Mouse (Mus musculus) CH12.LX (cell line): ENCODE results near the gene Gstt1. TPM values are rescaled to one million over a fixed set of nuclear protein-coding genes. Genes with fewer than 3 reads are reported as not detected.

Experiments
- DNase-seq: peaks from one replicate; pipeline ENCODE4 v3.0.0-alpha.2; 2013; ENCODE audit errors: extremely low read depth
- H3K27ac ChIP-seq: 2 replicates; pipeline ENCODE4 v1.5.1; 2012; ENCODE audit warnings: low read depth, mild to moderate bottlenecking, control low read depth, moderate library complexity; ENCODE audit not compliant: insufficient read depth
- H3K27me3 ChIP-seq: replicated peaks from 2 replicates; pipeline ENCODE3; 2012; ENCODE audit warnings: inconsistent platforms
- H3K36me3 ChIP-seq, 2 experiments: replicated peaks in 1 of 2; 2 replicates each; pipeline versions ENCODE3 to v1.6.1; 2012; ENCODE audit warnings: inconsistent platforms in 1 of 2, low read length in 1 of 2, mild to moderate bottlenecking in 1 of 2, mixed read lengths in 1 of 2, moderate library complexity in 1 of 2; ENCODE audit not compliant: control insufficient read depth in 1 of 2, insufficient read depth in 1 of 2
- H3K4me1 ChIP-seq, 2 experiments: 2 replicates each; pipeline ENCODE4 v1.6.1; 2012; ENCODE audit warnings: inconsistent platforms in 1 of 2, moderate library complexity in 1 of 2; ENCODE audit not compliant: insufficient read depth in 2 of 2, control insufficient read depth in 1 of 2
- H3K4me2 ChIP-seq: 2 replicates; pipeline ENCODE4 v1.6.1; 2012; ENCODE audit warnings: low read depth, mild to moderate bottlenecking, control low read depth; ENCODE audit not compliant: poor library complexity, insufficient read depth, severe bottlenecking
- H3K4me3 ChIP-seq, 3 experiments: fragments of 150-350 bp in 1 of 3; sonication (generic) in 1 of 3; replicated peaks in 1 of 3; 2 replicates each; pipeline versions ENCODE3 to v1.5.1; 2011 to 2012; ENCODE audit warnings: low read depth in 2 of 3, low read length in 2 of 3, mild to moderate bottlenecking in 2 of 3, moderate library complexity in 2 of 3, control low read depth in 1 of 3, improper control_type of control experiment in 1 of 3, inconsistent platforms in 1 of 3, mixed read lengths in 1 of 3; ENCODE audit not compliant: poor library complexity in 1 of 3
- H3K79me2 ChIP-seq: replicated peaks from 2 replicates; pipeline ENCODE4 v1.6.1; 2012; ENCODE audit warnings: mild to moderate bottlenecking, moderate library complexity; ENCODE audit not compliant: control insufficient read depth, poor library complexity, insufficient read depth, severe bottlenecking; ENCODE audit errors: extremely low read depth
- H3K9ac ChIP-seq: 2 replicates; pipeline ENCODE4 v1.6.1; 2012; ENCODE audit warnings: low read depth, mild to moderate bottlenecking, control low read depth, moderate library complexity; ENCODE audit not compliant: insufficient read depth
- H3K9me3 ChIP-seq: replicated peaks from 2 replicates; pipeline ENCODE3; 2012; ENCODE audit warnings: low read length, inconsistent platforms, mixed read lengths
- BHLHE40 ChIP-seq: IDR thresholded peaks from 2 replicates; pipeline ENCODE4 v1.6.1; 2011; ENCODE audit warnings: mild to moderate bottlenecking, low read depth, low read length, improper control_type of control experiment
- CHD1 ChIP-seq: IDR thresholded peaks from 2 replicates; pipeline ENCODE4 v1.6.1; 2012; ENCODE audit warnings: low read depth, low read length, improper control_type of control experiment, inconsistent platforms
- CTCF ChIP-seq, 2 experiments: IDR thresholded peaks in 1 of 2; conservative IDR thresholded peaks in 1 of 2; 2 replicates each; pipeline ENCODE4 v1.5.1; 2011 to 2012; ENCODE audit warnings: low read depth in 2 of 2, low read length in 2 of 2, improper control_type of control experiment in 1 of 2, inconsistent platforms in 1 of 2, mild to moderate bottlenecking in 1 of 2, moderate library complexity in 1 of 2
- E2F4 ChIP-seq: IDR thresholded peaks from 2 replicates; pipeline ENCODE4 v1.6.1; 2011; ENCODE audit warnings: low read depth, low read length, improper control_type of control experiment; ENCODE audit not compliant: insufficient replicate concordance
- EP300 ChIP-seq: IDR thresholded peaks from 2 replicates; pipeline ENCODE4 v1.6.1; 2011; ENCODE audit warnings: low read length, improper control_type of control experiment
- ETS1 ChIP-seq: conservative IDR thresholded peaks from 2 replicates; pipeline ENCODE4 v1.6.1; 2012; ENCODE audit warnings: low read depth, mild to moderate bottlenecking, inconsistent platforms, low read length, improper control_type of control experiment, moderate library complexity
- GABPA ChIP-seq: IDR thresholded peaks from 2 replicates; pipeline ENCODE4 v1.6.1; 2012; ENCODE audit warnings: low read depth, low read length, improper control_type of control experiment, inconsistent platforms; ENCODE audit not compliant: insufficient replicate concordance
- HCFC1 ChIP-seq: IDR thresholded peaks from 2 replicates; pipeline ENCODE4 v1.6.1; 2012; ENCODE audit warnings: low read depth, mild to moderate bottlenecking, inconsistent platforms, low read length, improper control_type of control experiment
- IRF4 ChIP-seq: IDR thresholded peaks from 2 replicates; pipeline ENCODE4 v1.6.1; 2014; ENCODE audit warnings: low read depth, mild to moderate bottlenecking, inconsistent platforms, low read length, improper control_type of control experiment
- JUND ChIP-seq: conservative IDR thresholded peaks from 2 replicates; pipeline ENCODE4 v1.6.1; 2011; ENCODE audit warnings: low read depth, low read length, improper control_type of control experiment
- MAX ChIP-seq: IDR thresholded peaks from 2 replicates; pipeline ENCODE4 v1.6.1; 2011; ENCODE audit warnings: low read length, improper control_type of control experiment
- MAZ ChIP-seq: IDR thresholded peaks from 2 replicates; pipeline ENCODE4 v1.6.1; 2012; ENCODE audit warnings: low read depth, mild to moderate bottlenecking, inconsistent platforms, low read length, improper control_type of control experiment, moderate library complexity
- MEF2A ChIP-seq: IDR thresholded peaks from 2 replicates; pipeline ENCODE4 v1.6.1; 2014; ENCODE audit warnings: low read depth, mild to moderate bottlenecking, inconsistent platforms, low read length, improper control_type of control experiment, borderline replicate concordance
- MYC ChIP-seq: IDR thresholded peaks from 2 replicates; pipeline ENCODE4 v1.6.1; 2011; ENCODE audit warnings: low read depth, mild to moderate bottlenecking, improper control_type of control experiment, low read length
- NRF1 ChIP-seq: IDR thresholded peaks from 2 replicates; pipeline ENCODE4 v1.6.1; 2014; ENCODE audit warnings: low read depth, mild to moderate bottlenecking, inconsistent platforms, low read length, improper control_type of control experiment, moderate library complexity
- POLR2AphosphoS2 ChIP-seq: IDR thresholded peaks from 2 replicates; pipeline ENCODE4 v1.6.1; 2011; ENCODE audit warnings: low read depth, low read length, improper control_type of control experiment
- RCOR1 ChIP-seq: conservative IDR thresholded peaks from 2 replicates; pipeline ENCODE4 v1.6.1; 2012; ENCODE audit warnings: low read depth, mild to moderate bottlenecking, inconsistent platforms, low read length, improper control_type of control experiment
- SMC3 ChIP-seq: IDR thresholded peaks from 2 replicates; pipeline ENCODE4 v1.6.1; 2011; ENCODE audit warnings: low read depth, low read length, improper control_type of control experiment
- TBP ChIP-seq: conservative IDR thresholded peaks from 2 replicates; pipeline ENCODE4 v1.6.1; 2011; ENCODE audit warnings: low read depth, low read length, improper control_type of control experiment
- UBTF ChIP-seq: IDR thresholded peaks from 2 replicates; pipeline ENCODE4 v1.6.1; 2012; ENCODE audit warnings: low read depth, mild to moderate bottlenecking, inconsistent platforms, low read length, improper control_type of control experiment, moderate library complexity
- USF1 ChIP-seq: IDR thresholded peaks from 2 replicates; pipeline ENCODE4 v1.6.1; 2014; ENCODE audit warnings: low read depth, mild to moderate bottlenecking, inconsistent platforms, low read length, improper control_type of control experiment
- USF2 ChIP-seq: conservative IDR thresholded peaks from 2 replicates; pipeline ENCODE4 v1.6.1; 2011; ENCODE audit warnings: low read depth, low read length, improper control_type of control experiment
- dilution Hi-C: fragments of 300-500 bp; cut with MboI; formaldehyde crosslinking; loops from 2 replicates; pipeline ENCODE4 v1.14.3; 2020; ENCODE audit warnings: low sequenced_read_pairs; ENCODE audit not compliant: extremely low pct_unique_long_range_greater_than_20kb, extremely low pct_ligation_motif_present
- in situ Hi-C: fragments of 300-500 bp; cut with MboI; formaldehyde crosslinking; loops from 3 replicates; pipeline ENCODE4 v1.14.3; 2019; ENCODE audit warnings: low sequenced_read_pairs, low pct_ligation_motif_present, low pct_unique_long_range_greater_than_20kb, mixed read lengths
- polyA plus RNA-seq: library from polyadenylated mRNA; unstranded; fragments of >175 nt; gene quantifications from 2 replicates; pipeline ENCODE4 v1.2.1, GENCODE M21; 2012; ENCODE audit warnings: low read depth; ENCODE audit not compliant: insufficient read length
- total RNA-seq, 2 experiments: library from RNA; depleted of rRNA; stranded (reverse); fragments of 300-350 nt in 1 of 2; fragments of >200 nt in 1 of 2; gene quantifications; 2 replicates each; pipeline ENCODE4 v1.2.3; 2012 to 2014

Gstt1 gene
- total and polyA plus RNA-seq, 3 experiments, result 2.9 to 50.9 (median 4.5) TPM

DNA sequence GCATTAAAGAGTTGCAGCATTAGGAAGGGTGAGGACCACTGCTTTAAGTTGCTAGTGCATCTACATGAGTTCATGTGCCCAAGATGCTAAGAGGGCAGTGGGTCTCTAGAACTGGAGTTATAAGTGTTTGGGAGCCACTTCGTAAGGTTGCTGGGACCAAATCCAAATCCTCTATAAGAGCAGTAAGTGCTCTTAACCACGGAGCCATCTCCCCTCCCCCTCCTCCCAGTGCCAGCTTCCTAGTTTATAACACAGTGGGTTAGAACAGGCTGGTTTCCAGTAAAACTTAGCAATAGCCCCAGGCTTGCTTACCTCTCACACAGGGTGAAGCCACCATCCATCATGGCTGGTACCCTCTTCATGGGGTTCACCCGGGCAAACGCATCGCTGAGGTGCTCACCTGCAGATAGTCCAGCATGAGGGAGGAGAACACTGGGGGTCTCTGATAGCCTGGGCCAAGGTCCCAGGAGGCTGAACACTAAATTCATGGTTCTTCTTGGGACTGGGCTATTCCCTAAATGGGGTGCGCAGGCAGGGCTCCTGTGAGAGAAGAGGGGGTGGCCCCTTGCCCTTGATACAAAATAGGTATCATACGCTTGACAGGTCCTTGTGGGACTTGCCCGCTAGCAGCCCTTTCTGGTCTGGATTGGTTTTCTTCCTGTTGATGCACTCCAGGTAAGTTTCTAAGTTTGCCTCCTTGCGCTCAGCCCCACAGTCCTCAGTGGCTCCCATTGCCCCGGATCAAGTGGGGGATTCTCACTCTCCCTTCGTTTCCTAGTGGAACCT lies 1.5 kb downstream of the Gstt1 start:
- 0 out of 2 replicates have a peak, but pooled peaks have one; percentile 11 for TF ChIP-seq MYC
- no peak for TF ChIP-seq ETS1
- 0 out of 2 replicates have a peak, but pooled peaks have one; percentile 27 for TF ChIP-seq MAZ
- H3K36me3 ChIP-seq, result no peaks in the 10 kb centered on the region
- H3K4me2 ChIP-seq, result peak overlapping the region; percentile 83
- peak overlapping the region; percentile 45 for H3K9ac ChIP-seq
- DNase-seq, result no peak
- no peaks in the 10 kb centered on the region for H3K9me3 ChIP-seq
- in situ Hi-C loops, result no loop called here
- peak overlapping the region; percentile 38 for H3K27ac ChIP-seq
- peaks cover 2% of the 10 kb centered on the region; the same call in 1 of the 2 replicates for H3K79me2 ChIP-seq
- dilution Hi-C loops, result no loop called here
- H3K4me3 ChIP-seq, result peak overlapping the region in 2 of 3 experiments; percentile 21 to 54
- no peaks in the 10 kb centered on the region for H3K27me3 ChIP-seq
- H3K4me1 ChIP-seq, result peaks cover 17 to 22% of the 10 kb centered on the region in 2 experiments

DNA sequence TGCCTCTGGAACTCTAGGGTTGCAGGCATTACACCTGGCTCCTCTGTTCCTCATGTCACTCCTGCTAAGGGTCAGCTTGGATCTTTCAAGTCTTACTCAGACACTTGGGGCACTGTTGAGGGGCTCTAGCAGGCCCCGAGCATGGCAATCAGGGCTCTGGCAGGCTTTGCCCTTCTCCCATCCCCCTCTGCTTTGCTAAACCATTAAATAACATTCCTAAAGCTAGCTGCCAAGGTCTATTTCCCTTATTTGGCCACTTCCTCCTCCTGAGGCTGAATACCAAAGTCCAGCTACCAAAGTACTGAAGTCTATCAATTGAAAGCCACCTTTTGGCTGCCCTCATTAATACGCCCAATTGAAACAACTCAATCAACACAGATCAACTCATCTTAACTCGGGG lies 3.5 kb downstream of the Gstt1 start:
- Histone ChIP-seq H3K27me3 (no peaks in the 10 kb centered on the region), H3K27ac (peak overlapping the region; percentile 45), H3K36me3 (no peaks in the 10 kb centered on the region), H3K9ac (peak overlapping the region; percentile 15; the same call in 1 of the 2 replicates), H3K79me2 (peaks cover 2% of the 10 kb centered on the region; the same call in 1 of the 2 replicates), H3K9me3 (no peaks in the 10 kb centered on the region), H3K4me3 (no peak overlapping the region), H3K4me2 (peak overlapping the region; percentile 23; the same call in 1 of the 2 replicates), H3K4me1 (peaks cover 17 to 34% of the 10 kb centered on the region in 2 experiments)
- dilution Hi-C loops (no loop called here), in situ Hi-C loops (no loop called here)
- no peak for DNase-seq
- TF ChIP-seq SMC3 (no peak), CTCF (conservative IDR thresholded peaks at IDR 0.05 in 1 of 2, IDR thresholded peaks at IDR 0.05 in 1 of 2; ENCODE audit: low read depth in 2 of 2, low read length in 2 of 2) (peak in 1 of 2 experiments; percentile 24; a peak in 2 of 4 replicates), MYC (no peak), ETS1 (no peak), MAZ (no peak), MEF2A (no peak), UBTF (no peak), NRF1 (0 out of 2 replicates have a peak, but pooled peaks have one; percentile 10), E2F4 (no peak)

DNA sequence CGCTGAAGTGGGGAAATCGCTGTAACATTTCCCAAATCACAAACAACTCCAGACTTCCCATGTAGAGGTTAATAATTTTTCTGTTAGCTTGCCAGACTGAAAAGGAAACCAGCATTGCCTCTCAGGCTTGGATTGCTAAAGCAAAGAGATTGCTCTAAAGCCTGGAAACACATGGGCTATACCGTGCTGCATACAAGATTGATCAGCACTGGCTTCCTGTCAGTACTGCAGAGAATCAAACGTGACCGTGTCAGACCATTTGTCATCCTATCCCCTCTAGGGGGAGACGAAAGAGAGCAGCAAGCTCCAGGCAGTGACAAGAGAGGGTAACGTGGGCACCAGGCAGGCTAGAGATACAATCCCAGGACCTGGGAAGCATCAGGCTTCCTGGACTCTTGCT lies 7.6 kb downstream of the Gstt1 start:
- dilution Hi-C loops (no loop called here), in situ Hi-C loops (no loop called here)
- no peak overlapping the region for H3K9ac ChIP-seq
- no peak overlapping the region for H3K27ac ChIP-seq
- H3K4me1 ChIP-seq, result peaks cover 22 to 45% of the 10 kb centered on the region in 2 experiments
- peaks cover 2% of the 10 kb centered on the region; the same call in 1 of the 2 replicates for H3K79me2 ChIP-seq
- no peaks in the 10 kb centered on the region for H3K36me3 ChIP-seq
- H3K27me3 ChIP-seq, result no peaks in the 10 kb centered on the region
- no peaks in the 10 kb centered on the region for H3K9me3 ChIP-seq
- no peak overlapping the region for H3K4me2 ChIP-seq
- no peak for DNase-seq
- H3K4me3 ChIP-seq, result no peak overlapping the region
- no peak for TF ChIP-seq NRF1
- TF ChIP-seq MEF2A, result no peak
- TF ChIP-seq IRF4, result no peak
- TF ChIP-seq EP300, result no peak
- no peak for TF ChIP-seq USF2
- no peak for TF ChIP-seq RCOR1
- TF ChIP-seq JUND, result no peak
- TF ChIP-seq POLR2AphosphoS2, result no peak
- no peak for TF ChIP-seq TBP
- peak; percentile 34 for TF ChIP-seq SMC3
- no peak for TF ChIP-seq HCFC1
- TF ChIP-seq CHD1, result no peak
- no peak for TF ChIP-seq E2F4
- TF ChIP-seq MAZ, result 0 out of 2 replicates have a peak, but pooled peaks have one; percentile 41
- peak; percentile 81 for TF ChIP-seq BHLHE40
- TF ChIP-seq MAX, result no peak
- TF ChIP-seq USF1, result no peak
- no peak for TF ChIP-seq GABPA
